Mouse (Mus musculus): Measurements from ENCODE around the gene Hebp1. TPM values are rescaled to one million over a fixed set of nuclear protein-coding genes. Genes with fewer than 3 reads are reported as not detected.

Hebp1 gene
- polyA plus RNA-seq, 1 experiment from 2014 or later, result 6.2 TPM

GRCm38 (mm10) chr6:135219916-135220315, 22.1 kb upstream of the Hebp1 start:
- Histone ChIP-seq H3K27ac (replicated peaks) (no peak overlapping the region), H3K4me1 (peaks cover 16% of the 10 kb centered on the region), H3K27me3 (replicated peaks) (no peaks in the 10 kb centered on the region), H3K9me3 (replicated peaks) (no peaks in the 10 kb centered on the region), H3K4me3 (replicated peaks) (no peak overlapping the region), H3K4me2 (no peak overlapping the region), H3K9ac (replicated peaks) (no peak overlapping the region), H3K36me3 (peaks cover 50% of the 10 kb centered on the region)
- 89% methylated on average over 5 of the region's 5 CpGs for WGBS
- ATAC-seq (ENCODE audit: low FRiP score), result no peak

GRCm38 (mm10) chr6:135218330-135218729, 20.5 kb upstream of the Hebp1 start:
- H3K9me3 ChIP-seq (replicated peaks), result no peaks in the 10 kb centered on the region
- no peaks in the 10 kb centered on the region for H3K27me3 ChIP-seq (replicated peaks)
- no peak overlapping the region for H3K9ac ChIP-seq (replicated peaks)
- peaks cover 64% of the 10 kb centered on the region for H3K36me3 ChIP-seq
- 69% methylated on average over 8 of the region's 8 CpGs for WGBS
- H3K27ac ChIP-seq (replicated peaks), result no peak overlapping the region
- H3K4me2 ChIP-seq, result no peak overlapping the region
- H3K4me3 ChIP-seq (replicated peaks), result no peak overlapping the region
- ATAC-seq (ENCODE audit: low FRiP score), result no peak
- peaks cover 8% of the 10 kb centered on the region; the same call in 1 of the 2 replicates for H3K4me1 ChIP-seq

- no peak for ATAC-seq (ENCODE audit: low FRiP score)
- Histone ChIP-seq H3K4me3 (replicated peaks) (no peak overlapping the region), H3K9ac (replicated peaks) (no peak overlapping the region), H3K27me3 (replicated peaks) (no peaks in the 10 kb centered on the region), H3K9me3 (replicated peaks) (no peaks in the 10 kb centered on the region), H3K4me2 (no peak overlapping the region), H3K36me3 (peaks cover 56% of the 10 kb centered on the region), H3K27ac (replicated peaks) (no peak overlapping the region), H3K4me1 (no peaks in the 10 kb centered on the region)
- 76% methylated on average over 1 of the region's 2 CpGs for WGBS
Measured at GRCm38 (mm10) chr6:135212666-135213065, 14.8 kb upstream of the Hebp1 start.

GRCm38 (mm10) chr6:135211169-135211568, 13.3 kb upstream of the Hebp1 start:
- Histone ChIP-seq H3K9ac (replicated peaks) (no peak overlapping the region), H3K36me3 (peaks cover 45% of the 10 kb centered on the region), H3K4me2 (no peak overlapping the region), H3K4me3 (replicated peaks) (no peak overlapping the region), H3K27me3 (replicated peaks) (no peaks in the 10 kb centered on the region), H3K27ac (replicated peaks) (no peak overlapping the region), H3K4me1 (no peaks in the 10 kb centered on the region), H3K9me3 (replicated peaks) (no peaks in the 10 kb centered on the region)
- 75% methylated on average over 7 of the region's 7 CpGs for WGBS
- ATAC-seq (ENCODE audit: low FRiP score), result no peak

GRCm38 (mm10) chr6:135206909-135207308, 9.1 kb upstream of the Hebp1 start:
- Histone ChIP-seq H3K9me3 (replicated peaks) (no peaks in the 10 kb centered on the region), H3K27ac (replicated peaks) (0 out of 2 replicates have a peak overlapping the region, but pooled peaks have one; percentile 13), H3K27me3 (replicated peaks) (no peaks in the 10 kb centered on the region), H3K36me3 (peaks cover 18% of the 10 kb centered on the region), H3K4me2 (no peak overlapping the region), H3K4me3 (replicated peaks) (no peak overlapping the region), H3K4me1 (peaks cover 3% of the 10 kb centered on the region; the same call in 1 of the 2 replicates), H3K9ac (replicated peaks) (no peak overlapping the region)
- 29% methylated on average over 8 of the region's 8 CpGs for WGBS
- no peak for ATAC-seq (ENCODE audit: low FRiP score)

- no peak for ATAC-seq (ENCODE audit: low FRiP score)
- H3K27ac ChIP-seq (replicated peaks), result no peak overlapping the region
Measured at GRCm38 (mm10) chr6:135205802-135206201, 8.0 kb upstream of the Hebp1 start.

GRCm38 (mm10) chr6:135204869-135205268, 7.0 kb upstream of the Hebp1 start:
- peaks cover 16% of the 10 kb centered on the region for H3K4me1 ChIP-seq
- WGBS, result 68% methylated on average over 4 of the region's 4 CpGs
- H3K27ac ChIP-seq (replicated peaks), result no peak overlapping the region
- no peak for ATAC-seq (ENCODE audit: low FRiP score)
- no peak overlapping the region for H3K4me3 ChIP-seq (replicated peaks)
- H3K27me3 ChIP-seq (replicated peaks), result no peaks in the 10 kb centered on the region
- peaks cover 8% of the 10 kb centered on the region; the same call in 1 of the 2 replicates for H3K36me3 ChIP-seq
- no peak overlapping the region for H3K9ac ChIP-seq (replicated peaks)
- no peaks in the 10 kb centered on the region for H3K9me3 ChIP-seq (replicated peaks)
- no peak overlapping the region for H3K4me2 ChIP-seq

More at GRCm38 (mm10) chr6:135205802-135206201, 8.0 kb upstream of the Hebp1 start:
- Histone ChIP-seq H3K4me3 (replicated peaks) (no peak overlapping the region), H3K4me2 (no peak overlapping the region), H3K27me3 (replicated peaks) (no peaks in the 10 kb centered on the region), H3K9ac (replicated peaks) (no peak overlapping the region), H3K4me1 (peaks cover 6% of the 10 kb centered on the region), H3K9me3 (replicated peaks) (no peaks in the 10 kb centered on the region), H3K36me3 (peaks cover 13% of the 10 kb centered on the region; the same call in 1 of the 2 replicates)
- 85% methylated on average over 4 of the region's 4 CpGs for WGBS

- H3K27me3 ChIP-seq (replicated peaks), result no peaks in the 10 kb centered on the region
- H3K9me3 ChIP-seq (replicated peaks), result no peaks in the 10 kb centered on the region
- H3K4me1 ChIP-seq, result peaks cover 27% of the 10 kb centered on the region
- H3K27ac ChIP-seq (replicated peaks), result peak overlapping the region; percentile 56
- WGBS, result 75% methylated on average over 6 of the region's 6 CpGs
- H3K36me3 ChIP-seq, result no peaks in the 10 kb centered on the region
- no peak overlapping the region for H3K4me3 ChIP-seq (replicated peaks)
- no peak overlapping the region for H3K4me2 ChIP-seq
- peak; percentile 60 for ATAC-seq (ENCODE audit: low FRiP score)
- H3K9ac ChIP-seq (replicated peaks), result no peak overlapping the region
Measured at GRCm38 (mm10) chr6:135203737-135204136, 5.9 kb upstream of the Hebp1 start.

GRCm38 (mm10) chr6:135202668-135203067, 4.8 kb upstream of the Hebp1 start:
- Histone ChIP-seq H3K36me3 (no peaks in the 10 kb centered on the region), H3K4me2 (no peak overlapping the region), H3K4me1 (peaks cover 33% of the 10 kb centered on the region), H3K27me3 (replicated peaks) (no peaks in the 10 kb centered on the region), H3K4me3 (replicated peaks) (no peak overlapping the region), H3K27ac (replicated peaks) (no peak overlapping the region), H3K9ac (replicated peaks) (no peak overlapping the region), H3K9me3 (replicated peaks) (no peaks in the 10 kb centered on the region)
- no peak for ATAC-seq (ENCODE audit: low FRiP score)
- WGBS, result 90% methylated on average over 6 of the region's 6 CpGs

- WGBS, result 78% methylated on average over 16 of the region's 16 CpGs
- Histone ChIP-seq H3K4me1 (peaks cover 33% of the 10 kb centered on the region), H3K36me3 (no peaks in the 10 kb centered on the region), H3K27ac (replicated peaks) (no peak overlapping the region), H3K4me3 (replicated peaks) (no peak overlapping the region), H3K27me3 (replicated peaks) (no peaks in the 10 kb centered on the region), H3K9ac (replicated peaks) (peak overlapping the region; percentile 5; the same call in 1 of the 2 replicates), H3K9me3 (replicated peaks) (no peaks in the 10 kb centered on the region), H3K4me2 (peak overlapping the region; percentile 88; the same call in 1 of the 2 replicates)
- no peak for ATAC-seq (ENCODE audit: low FRiP score)
Measured at GRCm38 (mm10) chr6:135200122-135200957, 2.5 kb upstream of the Hebp1 start.

- Histone ChIP-seq H3K4me1 (peaks cover 34% of the 10 kb centered on the region), H3K27me3 (replicated peaks) (no peaks in the 10 kb centered on the region), H3K4me3 (replicated peaks) (peak overlapping the region; percentile 73), H3K36me3 (no peaks in the 10 kb centered on the region), H3K9me3 (replicated peaks) (no peaks in the 10 kb centered on the region), H3K27ac (replicated peaks) (peak overlapping the region; percentile 88), H3K9ac (replicated peaks) (peak overlapping the region; percentile 85), H3K4me2 (peak overlapping the region; percentile 88)
- WGBS, result 40% methylated on average over 6 of the region's 6 CpGs
- no peak for ATAC-seq (ENCODE audit: low FRiP score)
Measured at GRCm38 (mm10) chr6:135198726-135199125, 904 bp upstream of the Hebp1 start.

- H3K27ac ChIP-seq (replicated peaks), result peak overlapping the region; percentile 88
Measured at GRCm38 (mm10) chr6:135197446-135197845, 376 bp downstream of the Hebp1 start.

More at GRCm38 (mm10) chr6:135197446-135197845, 376 bp downstream of the Hebp1 start:
- peak overlapping the region; percentile 88 for H3K4me2 ChIP-seq
- no peaks in the 10 kb centered on the region for H3K27me3 ChIP-seq (replicated peaks)
- H3K4me3 ChIP-seq (replicated peaks), result peak overlapping the region; percentile 73
- ATAC-seq (ENCODE audit: low FRiP score), result no peak
- peak overlapping the region; percentile 85 for H3K9ac ChIP-seq (replicated peaks)
- no peaks in the 10 kb centered on the region for H3K9me3 ChIP-seq (replicated peaks)
- H3K4me1 ChIP-seq, result peaks cover 36% of the 10 kb centered on the region
- no peaks in the 10 kb centered on the region for H3K36me3 ChIP-seq
- 20% methylated on average over 7 of the region's 7 CpGs for WGBS

All from neural tube, embryonic 15.5 days (tissue).